Mouse (Mus musculus): ENCODE data around the gene Prr19.
A peak's percentile ranks its signal among the peaks of the same experiment; 100 is the strongest.

DNA sequence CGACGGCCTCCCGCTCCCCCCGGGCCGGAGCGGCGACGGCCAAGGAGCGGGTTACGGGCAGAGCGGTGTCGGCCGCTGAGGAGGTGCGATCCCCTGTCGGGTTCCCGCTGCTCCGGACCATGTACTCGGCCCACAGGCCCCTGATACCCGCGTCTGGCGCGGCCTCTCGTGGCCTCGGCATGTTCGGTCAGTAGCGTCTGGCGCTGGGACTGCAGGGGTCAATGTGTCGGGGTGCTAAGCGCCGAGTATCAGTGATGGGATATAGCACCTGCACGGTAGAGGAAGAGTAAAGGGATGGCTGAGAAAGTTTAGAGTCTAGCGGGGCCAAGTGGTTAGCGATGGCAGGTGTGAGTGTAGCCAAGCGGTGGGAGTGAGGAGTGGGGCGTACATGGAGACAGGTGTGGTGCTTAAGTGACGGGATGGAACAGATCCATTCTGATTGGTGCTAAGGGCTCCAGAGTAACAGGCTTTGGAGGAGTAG is 18.4 kb upstream of the Prr19 start:
- no peak for TF ChIP-seq EP300 (IDR thresholded peaks at IDR 0.05; ENCODE audit: low read depth)
- TF ChIP-seq CTCF (IDR thresholded peaks at IDR 0.05; ENCODE audit: low read depth): peak; percentile 33

Data from liver, postnatal 0 days (tissue).